Mouse (Mus musculus): Measurements from ENCODE around the gene Acad10.
"Not testable (repeated sequence)": the region's sequence is repeated elsewhere in the genome, so short reads cannot be mapped to it uniquely, and the experiment has no call there.

The Acad10 gene

GRCm38 (mm10) chr5:121660059-121660896, at the start of gene Acad10, which contains the start of gene Brap:
Gene Acad10 (minus strand): TSS chr5:121660514.
Gene Brap (plus strand): TSS chr5:121660563.
- in situ Hi-C loops (cut with MboI, MseI), result no loop called here

DNA sequence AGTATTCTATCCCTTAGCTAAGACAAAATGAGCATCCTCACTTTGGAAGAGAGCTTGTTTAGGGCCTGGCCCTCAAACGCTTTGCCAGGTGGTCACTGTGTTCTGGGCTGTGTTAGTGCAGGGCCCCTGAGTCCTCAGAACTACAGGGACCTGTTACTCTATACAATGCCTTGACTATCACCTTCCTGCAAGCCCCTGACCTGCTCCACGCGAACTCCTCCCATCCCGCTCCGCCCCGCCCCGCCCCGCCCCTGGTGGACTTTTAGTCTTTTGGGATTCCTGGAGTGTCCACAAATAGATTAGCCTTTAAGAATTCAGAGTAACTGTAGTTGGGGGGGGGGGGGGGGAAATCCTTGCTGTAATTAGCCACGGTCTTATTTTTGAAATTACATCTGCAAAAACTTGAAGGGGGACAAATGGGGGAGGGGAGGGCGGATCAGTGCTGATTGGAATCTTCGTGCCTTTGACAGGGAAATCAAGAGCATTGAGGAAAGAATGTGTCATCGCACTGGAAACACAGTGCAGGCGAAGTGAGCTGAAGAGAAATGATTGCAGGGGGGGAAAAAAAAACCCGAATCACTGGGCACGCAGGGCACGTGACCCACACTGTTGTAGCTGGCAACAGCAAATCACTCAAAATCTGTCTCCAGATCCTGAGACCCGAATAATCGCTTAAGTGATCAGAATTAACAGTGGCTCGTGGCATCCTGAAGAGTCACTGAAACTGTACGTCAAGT, 44.4 kb upstream of the Acad10 start:
- in situ Hi-C loops (cut with MboI, MseI), result no loop called here

- in situ Hi-C loops (cut with MboI, MseI), result no loop called here
These were observed 43.0 kb upstream of the Acad10 start for GRCm38 (mm10) chr5:121703341-121703740.

DNA sequence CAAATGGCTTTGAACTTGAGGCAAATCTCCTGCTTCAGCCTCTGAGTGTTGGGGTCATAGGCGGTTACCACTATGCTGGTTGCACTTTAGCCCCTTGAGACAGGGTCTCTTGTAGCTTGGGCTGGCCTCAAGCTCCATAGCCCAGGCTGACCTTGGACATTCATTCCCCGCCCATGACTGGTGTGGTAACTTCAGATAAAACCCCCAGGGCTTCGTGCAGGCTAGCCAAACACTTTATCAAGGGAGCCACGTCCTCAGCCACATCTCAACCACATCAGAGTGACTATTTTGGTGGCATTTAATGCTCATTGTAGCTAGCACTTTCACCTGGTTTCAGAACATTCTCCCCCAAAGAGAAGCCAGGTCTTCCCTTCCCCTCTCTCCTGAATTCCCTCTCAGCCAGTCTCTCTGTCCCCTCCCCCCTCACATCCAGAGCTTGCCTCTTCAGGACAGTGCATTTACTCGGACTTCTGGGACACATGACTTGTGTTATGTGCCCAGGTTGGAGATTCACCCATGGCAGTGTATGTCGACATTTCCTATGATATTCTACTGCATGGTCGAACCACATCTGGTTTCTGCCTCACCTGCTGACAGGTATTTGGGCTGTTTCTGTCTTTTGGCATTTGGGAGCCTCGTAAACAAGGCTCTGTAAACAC, 40.9 kb upstream of the Acad10 start:
- in situ Hi-C loops (cut with MboI, MseI), result no loop called here

DNA sequence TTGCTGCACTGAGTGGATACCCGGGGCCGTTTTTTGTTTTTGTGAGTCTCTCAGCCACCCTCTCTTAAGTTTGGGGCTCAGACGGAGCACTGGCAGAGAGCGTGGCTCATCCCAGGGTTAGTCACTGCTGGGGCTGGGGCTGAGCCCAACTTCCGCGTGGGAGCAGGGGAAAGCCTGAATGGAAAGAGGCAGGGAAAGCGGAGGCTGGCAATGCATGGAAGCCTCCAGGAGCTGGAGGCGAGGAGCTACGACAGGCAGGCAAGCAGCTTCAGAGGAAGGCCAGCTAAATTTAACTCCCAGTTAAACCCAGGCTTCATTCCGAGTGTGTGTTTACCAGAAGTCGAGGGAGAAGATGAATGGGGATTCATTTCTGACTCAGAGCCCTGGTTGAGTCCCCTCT, 40.2 kb upstream of the Acad10 start:
- in situ Hi-C loops (cut with MboI, MseI), result no loop called here

DNA sequence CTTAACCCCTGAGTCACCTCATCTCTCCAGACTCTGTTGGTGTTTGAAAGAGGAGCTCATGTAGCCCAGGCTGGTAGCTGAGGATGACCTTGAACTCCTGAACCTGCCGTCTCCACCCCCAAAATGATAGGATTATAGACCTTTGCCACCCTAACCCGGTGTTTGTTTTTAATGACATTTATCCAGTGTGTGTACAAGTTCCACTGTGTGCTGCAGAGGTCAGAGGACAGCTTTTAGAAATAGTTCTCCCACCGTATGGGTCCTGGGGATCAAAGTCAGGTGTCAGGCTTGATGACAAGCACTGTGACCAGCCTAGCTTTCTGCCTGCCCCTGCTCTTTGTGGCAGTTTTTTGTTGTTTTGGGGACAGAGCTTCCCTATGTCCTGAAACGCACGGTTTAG, 39.6 kb upstream of the Acad10 start:
- in situ Hi-C loops (cut with MboI, MseI), result no loop called here

GRCm38 (mm10) chr5:121696761-121697160, 36.4 kb upstream of the Acad10 start:
- in situ Hi-C loops (cut with MboI, MseI), result no loop called here

- in situ Hi-C loops (cut with MboI, MseI), result no loop called here
These were observed 32.6 kb upstream of the Acad10 start for GRCm38 (mm10) chr5:121692897-121693296.

- in situ Hi-C loops (cut with MboI, MseI), result not testable (repeated sequence)
These were observed 31.1 kb upstream of the Acad10 start for GRCm38 (mm10) chr5:121691436-121691835.

GRCm38 (mm10) chr5:121690482-121691211, 30.3 kb upstream of the Acad10 start:
- in situ Hi-C loops (cut with MboI, MseI), result no loop called here

DNA sequence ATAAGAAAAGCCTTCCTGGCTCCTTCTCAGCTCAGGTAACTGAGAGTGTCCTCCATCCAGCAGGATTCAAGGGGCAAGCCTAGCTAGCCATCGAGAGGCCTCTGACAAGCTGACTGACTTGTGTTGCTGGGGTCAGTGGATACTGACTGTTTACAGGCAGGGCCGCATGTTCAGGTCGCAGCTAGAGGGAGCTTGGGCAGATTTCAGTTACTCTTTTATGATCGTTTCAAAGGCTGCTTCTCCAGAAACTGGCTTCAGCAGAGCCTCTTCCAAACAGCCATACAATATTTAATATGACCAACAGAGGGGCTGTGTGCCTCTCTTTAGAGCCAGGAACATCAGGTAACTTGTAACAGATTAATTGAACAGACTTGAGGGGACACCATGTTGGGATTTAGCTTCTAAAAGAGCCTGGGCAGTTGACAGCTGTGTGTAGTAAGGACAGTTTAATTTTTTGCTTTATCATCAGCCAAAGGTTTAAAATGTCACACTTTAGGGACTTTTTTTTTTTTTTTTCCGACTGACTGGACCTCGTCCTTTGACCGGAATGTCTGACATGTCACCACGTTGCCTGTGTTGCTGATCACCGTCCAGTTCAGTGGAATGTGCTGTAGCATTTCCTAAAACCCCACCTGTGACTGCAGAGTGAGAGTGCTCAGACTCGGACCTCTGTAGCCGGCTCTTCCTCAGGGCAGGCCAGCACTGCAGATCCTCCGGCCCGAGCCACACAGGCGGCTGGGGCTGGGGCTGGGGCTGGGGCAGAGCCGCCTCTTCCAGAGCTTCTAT, 26.0 kb upstream of the Acad10 start:
- in situ Hi-C loops (cut with MboI, MseI), result no loop called here

DNA sequence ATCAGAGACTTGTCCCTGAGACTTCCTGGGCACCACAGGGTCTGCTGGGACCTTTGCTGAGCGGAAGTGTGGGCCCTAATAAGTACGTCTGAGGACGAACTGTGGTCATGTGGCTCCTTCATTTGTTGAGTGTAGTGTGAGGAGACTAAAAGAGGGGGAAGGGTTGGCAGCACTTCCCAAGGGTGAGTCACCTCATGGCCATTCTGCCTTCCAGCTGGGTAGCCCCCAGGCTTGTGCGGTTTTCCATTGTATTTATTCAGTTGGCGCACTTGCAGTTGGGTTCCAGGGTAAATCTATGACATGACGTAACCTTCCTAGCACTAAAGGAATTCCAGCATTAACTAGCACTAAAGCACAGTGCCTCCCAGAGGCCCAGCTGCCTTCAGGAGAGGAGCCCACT, 25.2 kb upstream of the Acad10 start:
- in situ Hi-C loops (cut with MboI, MseI), result no loop called here

- in situ Hi-C loops (cut with MboI, MseI), result no loop called here
These were observed 21.9 kb upstream of the Acad10 start for GRCm38 (mm10) chr5:121682250-121682649.

DNA sequence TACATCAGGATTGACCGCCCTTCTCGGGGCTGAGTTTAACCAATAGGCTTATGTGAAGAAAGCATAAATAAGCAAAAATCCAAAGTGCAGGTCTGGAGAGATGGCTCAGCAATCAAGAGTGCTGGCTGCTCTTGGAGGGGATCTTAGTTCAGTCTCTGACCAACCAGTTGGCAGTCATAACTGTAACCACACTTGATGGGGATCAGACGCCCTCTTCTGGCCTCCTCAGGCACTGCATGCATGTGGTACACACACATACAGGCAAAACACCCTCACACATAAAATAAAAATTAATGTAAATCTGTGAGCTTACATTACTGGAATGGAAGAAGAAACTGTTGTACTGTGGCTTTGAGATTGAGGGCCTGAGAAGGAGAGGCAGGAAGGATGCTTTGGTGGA, 10.1 kb upstream of the Acad10 start:
- in situ Hi-C loops (cut with MboI, MseI), result no loop called here

DNA sequence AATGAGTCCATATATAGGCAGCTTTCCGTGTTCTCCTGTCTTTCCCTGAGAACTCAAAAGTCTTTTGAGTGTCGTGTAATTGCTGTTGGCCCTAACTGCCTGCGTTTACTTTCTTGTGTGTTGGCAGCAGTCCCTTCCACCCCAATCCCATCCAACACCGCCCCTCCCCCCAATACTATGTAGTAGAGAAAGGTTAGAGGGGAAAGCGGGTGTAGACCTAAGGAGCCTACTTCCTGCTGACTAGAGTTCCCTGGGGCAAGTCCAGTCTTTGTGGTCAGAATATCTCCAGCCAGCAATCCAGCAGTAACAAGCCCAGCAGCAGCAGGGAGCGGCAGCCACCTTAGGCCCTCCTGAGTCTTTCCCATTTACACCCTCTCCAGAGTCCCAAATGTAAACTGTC, 8.1 kb upstream of the Acad10 start:
- in situ Hi-C loops (cut with MboI, MseI), result no loop called here

DNA sequence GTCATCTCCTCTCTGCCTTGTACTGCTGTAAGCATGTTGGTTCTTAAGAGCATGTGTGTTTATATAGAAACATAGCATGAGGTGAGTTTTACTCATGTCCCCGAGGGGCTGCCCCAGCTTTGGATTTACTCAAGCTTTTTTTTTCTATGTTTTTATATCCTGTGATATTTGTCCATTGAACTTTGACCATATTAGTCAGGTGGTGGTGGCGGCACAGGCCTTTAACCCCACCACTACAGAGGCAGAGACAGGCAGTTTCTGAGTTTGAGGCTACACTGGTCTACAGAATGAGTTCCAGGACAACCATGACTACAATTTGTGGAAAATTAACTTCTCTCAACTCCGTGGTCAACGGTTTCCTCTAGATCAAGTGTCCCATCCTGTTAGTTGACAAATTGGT, 6.8 kb upstream of the Acad10 start:
- in situ Hi-C loops (cut with MboI, MseI), result no loop called here

DNA sequence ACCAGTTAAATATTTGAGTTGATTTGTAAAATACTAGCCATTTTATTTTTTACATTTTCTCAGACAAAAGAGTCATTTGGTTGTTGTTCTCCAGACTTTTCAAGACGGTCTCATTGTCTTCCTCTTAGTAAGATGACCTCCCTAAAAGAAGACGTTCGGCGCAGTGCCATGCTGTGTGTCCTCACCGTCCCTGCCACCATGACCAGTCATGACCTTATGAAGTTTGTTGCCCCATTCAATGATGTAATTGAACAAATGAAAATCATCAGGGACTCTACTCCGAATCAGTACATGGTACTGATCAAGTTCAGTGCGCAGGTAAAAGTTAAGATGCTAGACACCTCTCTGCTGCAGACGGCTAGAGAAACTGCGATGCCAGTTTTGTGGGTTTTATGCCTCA, 4.7 kb upstream of the Acad10 start:
- in situ Hi-C loops (cut with MboI, MseI), result no loop called here

DNA sequence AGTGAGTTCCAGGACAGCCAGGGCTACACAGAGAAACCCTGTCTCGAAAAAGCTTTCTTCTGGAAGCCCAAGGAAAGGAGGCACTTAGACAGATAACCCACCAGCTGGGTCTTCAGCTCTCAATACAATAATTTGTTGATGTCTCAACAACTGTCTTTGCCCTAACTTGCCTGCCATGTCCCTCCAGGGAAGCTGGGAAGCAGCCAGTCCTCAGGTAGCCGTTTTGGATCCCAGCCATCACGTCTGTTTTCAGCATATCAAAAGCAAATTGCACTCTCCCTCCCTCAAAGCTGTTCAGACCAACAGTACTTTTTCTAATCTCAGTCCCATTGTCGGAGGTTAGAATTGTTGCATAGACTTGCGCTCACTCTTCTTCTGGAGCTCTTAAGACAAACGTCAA, 3.8 kb upstream of the Acad10 start:
- in situ Hi-C loops (cut with MboI, MseI), result no loop called here

GRCm38 (mm10) chr5:121663456-121663855, 3.1 kb upstream of the Acad10 start:
- in situ Hi-C loops (cut with MboI, MseI), result no loop called here

DNA sequence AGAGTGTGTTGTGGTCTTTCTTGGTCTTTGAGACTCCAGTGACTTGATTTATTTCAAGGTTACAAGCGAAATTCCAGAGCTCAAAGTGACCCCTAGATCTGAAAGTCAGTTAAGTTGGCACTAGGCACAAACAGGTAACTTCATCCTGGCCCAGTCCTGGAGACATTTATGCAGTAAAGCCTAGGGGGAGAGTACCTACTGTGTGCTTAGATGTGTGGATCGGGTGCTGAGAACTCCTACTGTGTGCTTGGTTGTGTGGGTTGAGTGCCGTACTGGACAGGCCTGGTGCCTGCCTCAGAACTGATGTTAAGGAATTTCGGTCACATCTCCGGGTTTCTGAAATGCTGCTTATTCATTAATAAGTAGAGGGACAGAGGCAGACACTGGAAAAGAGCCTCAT, 1.2 kb upstream of the Acad10 start:
- in situ Hi-C loops (cut with MboI, MseI), result no loop called here

DNA sequence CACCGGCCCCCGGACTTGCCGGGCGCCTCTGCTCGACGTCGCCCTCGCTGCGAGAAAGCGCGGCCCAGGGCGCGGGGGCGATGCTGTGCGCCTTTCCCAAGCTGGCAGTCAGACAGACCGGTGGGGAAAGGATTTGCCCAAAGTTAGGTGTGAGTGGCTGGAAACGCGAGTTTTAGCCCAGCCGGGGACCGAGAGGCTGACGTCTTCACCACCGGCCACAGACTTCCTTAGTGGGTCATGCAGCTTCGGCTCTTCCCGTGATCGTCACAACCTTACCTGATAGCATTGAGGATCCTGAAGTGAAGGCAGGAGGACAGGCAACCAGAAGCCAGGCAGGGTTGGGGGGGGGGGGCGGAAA, 562 bp upstream of the Acad10 start:
- in situ Hi-C loops (cut with MboI, MseI), result no loop called here
